Mouse (Mus musculus) embryonic facial prominence, embryonic 11.5 days (tissue): ENCODE results near the gene Stk39. TPM values are rescaled to one million over a fixed set of nuclear protein-coding genes. Genes with fewer than 3 reads are reported as not detected.

Experiments
- ATAC-seq: fragments of 200-750 bp; cut with Nextera tagmentation; replicated peaks from 2 replicates; pipeline ENCODE4 v1.8.0; 2017; ENCODE audit warnings: low read depth; ENCODE audit not compliant: insufficient number of reproducible peaks, low FRiP score, low TSS enrichment
- DNase-seq: peaks from one replicate; pipeline ENCODE4 v3.0.0-alpha.2; 2015; ENCODE audit warnings: low spot score
- H3K27ac ChIP-seq: fragments of 300-500 bp; sonication (generic); replicated peaks from 2 replicates; pipeline ENCODE4 v1.5.1; 2014; ENCODE audit warnings: mild to moderate bottlenecking, low read depth, low read length, control low read depth
- H3K27me3 ChIP-seq: fragments of 300-500 bp; sonication (generic); 2 replicates; pipeline ENCODE4 v1.6.1; 2014; ENCODE audit warnings: mild to moderate bottlenecking, low read length, moderate library complexity, mixed read lengths; ENCODE audit not compliant: control insufficient read depth, insufficient read depth
- H3K36me3 ChIP-seq: fragments of 300-500 bp; sonication (generic); replicated peaks from 2 replicates; pipeline ENCODE4 v1.6.1; 2014; ENCODE audit warnings: low read depth, mild to moderate bottlenecking, low read length, moderate library complexity, mixed read lengths; ENCODE audit not compliant: control insufficient read depth, insufficient read depth
- H3K4me1 ChIP-seq: fragments of 300-500 bp; sonication (generic); 2 replicates; pipeline ENCODE4 v1.6.1; 2014; ENCODE audit warnings: low read length, mixed read lengths; ENCODE audit not compliant: control insufficient read depth, insufficient read depth
- H3K4me2 ChIP-seq: fragments of 300-500 bp; sonication (generic); 2 replicates; pipeline ENCODE4 v1.6.1; 2014; ENCODE audit warnings: low read depth, mild to moderate bottlenecking, control low read depth, low read length, moderate library complexity
- H3K4me3 ChIP-seq: fragments of 300-500 bp; sonication (generic); 2 replicates; pipeline ENCODE4 v1.5.1; 2014; ENCODE audit warnings: low read depth, low read length, control low read depth
- H3K9ac ChIP-seq: fragments of 300-500 bp; sonication (generic); replicated peaks from 2 replicates; pipeline ENCODE4 v1.6.1; 2014; ENCODE audit warnings: mild to moderate bottlenecking, control low read depth, low read length
- H3K9me3 ChIP-seq: fragments of 300-500 bp; sonication (generic); replicated peaks from 2 replicates; pipeline ENCODE4 v1.6.1; 2016; ENCODE audit warnings: mild to moderate bottlenecking, low read length, inconsistent platforms, mixed read lengths; ENCODE audit not compliant: control insufficient read depth
- WGBS: fragments of 180-500 bp; shearing (Covaris S2); extraction: QIAGEN DNeasy Blood & Tissue Kit; methylation state at CpG from one replicate; pipeline ENCODE4 v1.1.7; 2014; 5-methylcytosine and 5-hydroxymethylcytosine counted together
- polyA plus RNA-seq: library from polyadenylated mRNA; unstranded; fragments of >200 nt; fragmentation: Nextera tagmentation; extraction: Ambion mirVana; gene quantifications from 2 replicates; pipeline ENCODE4 v1.2.1, GENCODE M21; 2014

The Stk39 gene
- polyA plus RNA-seq, 1 experiment from 2014 or later, result 26.9 TPM

- H3K4me3 ChIP-seq, result no peak overlapping the region
- H3K4me1 ChIP-seq, result no peaks in the 10 kb centered on the region
- no peaks in the 10 kb centered on the region for H3K27me3 ChIP-seq
- H3K9ac ChIP-seq, result no peak overlapping the region
- 77% methylated on average over 2 of the region's 2 CpGs for WGBS
- DNase-seq, result no peak
- H3K36me3 ChIP-seq, result no peaks in the 10 kb centered on the region
- H3K27ac ChIP-seq, result no peak overlapping the region
- no peak overlapping the region for H3K4me2 ChIP-seq
- ATAC-seq, result no peak
- no peaks in the 10 kb centered on the region for H3K9me3 ChIP-seq
Observed at GRCm38 (mm10) chr2:68296743-68297142, 175.3 kb downstream of the Stk39 start.

GRCm38 (mm10) chr2:68292539-68293320 lies 179.3 kb downstream of the Stk39 start:
- DNase-seq (no peak), ATAC-seq (no peak)
- H3K9me3 ChIP-seq, result no peaks in the 10 kb centered on the region
- 82% methylated on average over 16 of the region's 16 CpGs for WGBS
- H3K4me1 ChIP-seq, result no peaks in the 10 kb centered on the region
- no peak overlapping the region for H3K4me2 ChIP-seq
- no peak overlapping the region for H3K9ac ChIP-seq
- no peaks in the 10 kb centered on the region for H3K27me3 ChIP-seq
- H3K4me3 ChIP-seq, result no peak overlapping the region
- H3K36me3 ChIP-seq, result no peaks in the 10 kb centered on the region
- H3K27ac ChIP-seq, result no peak overlapping the region

GRCm38 (mm10) chr2:68291895-68292294 lies 180.2 kb downstream of the Stk39 start:
- no peaks in the 10 kb centered on the region for H3K4me1 ChIP-seq
- no peak overlapping the region for H3K9ac ChIP-seq
- H3K4me3 ChIP-seq, result no peak overlapping the region
- DNase-seq, result no peak
- no peaks in the 10 kb centered on the region for H3K27me3 ChIP-seq
- no peak overlapping the region for H3K27ac ChIP-seq
- no peak overlapping the region for H3K4me2 ChIP-seq
- ATAC-seq, result no peak
- 61% methylated on average over 5 of the region's 5 CpGs for WGBS
- no peaks in the 10 kb centered on the region for H3K9me3 ChIP-seq
- H3K36me3 ChIP-seq, result no peaks in the 10 kb centered on the region

- no peaks in the 10 kb centered on the region for H3K4me1 ChIP-seq
- H3K9me3 ChIP-seq, result no peaks in the 10 kb centered on the region
- H3K36me3 ChIP-seq, result no peaks in the 10 kb centered on the region
- H3K9ac ChIP-seq, result no peak overlapping the region
- no peak for DNase-seq
- 67% methylated on average over 4 of the region's 4 CpGs for WGBS
- no peak for ATAC-seq
- H3K27me3 ChIP-seq, result no peaks in the 10 kb centered on the region
- H3K4me2 ChIP-seq, result no peak overlapping the region
- no peak overlapping the region for H3K4me3 ChIP-seq
- no peak overlapping the region for H3K27ac ChIP-seq
Observed at GRCm38 (mm10) chr2:68289961-68290360, 182.1 kb downstream of the Stk39 start.

GRCm38 (mm10) chr2:68289177-68289576 lies 182.9 kb downstream of the Stk39 start:
- Histone ChIP-seq H3K4me1 (no peaks in the 10 kb centered on the region), H3K4me3 (no peak overlapping the region), H3K27me3 (no peaks in the 10 kb centered on the region), H3K27ac (no peak overlapping the region), H3K4me2 (no peak overlapping the region), H3K9me3 (no peaks in the 10 kb centered on the region), H3K36me3 (no peaks in the 10 kb centered on the region), H3K9ac (no peak overlapping the region)
- DNase-seq, result no peak
- no peak for ATAC-seq
- whole genome bisulfite sequencing, result 72% methylated on average over 10 of the region's 10 CpGs

GRCm38 (mm10) chr2:68288106-68288505 lies 184.0 kb downstream of the Stk39 start:
- Histone ChIP-seq H3K27ac (no peak overlapping the region), H3K4me3 (no peak overlapping the region), H3K4me2 (no peak overlapping the region), H3K9ac (no peak overlapping the region), H3K36me3 (no peaks in the 10 kb centered on the region), H3K27me3 (no peaks in the 10 kb centered on the region), H3K4me1 (no peaks in the 10 kb centered on the region), H3K9me3 (no peaks in the 10 kb centered on the region)
- ATAC-seq, result no peak
- DNase-seq, result no peak
- WGBS, result 91% methylated on average over 10 of the region's 10 CpGs

- no peaks in the 10 kb centered on the region for H3K36me3 ChIP-seq
- H3K4me3 ChIP-seq, result no peak overlapping the region
- H3K9me3 ChIP-seq, result no peaks in the 10 kb centered on the region
- no peak overlapping the region for H3K9ac ChIP-seq
- 84% methylated on average over 2 of the region's 2 CpGs for WGBS
- no peak overlapping the region for H3K27ac ChIP-seq
- no peaks in the 10 kb centered on the region for H3K4me1 ChIP-seq
- no peak for DNase-seq
- no peak for ATAC-seq
- H3K4me2 ChIP-seq, result no peak overlapping the region
- no peaks in the 10 kb centered on the region for H3K27me3 ChIP-seq
Observed at GRCm38 (mm10) chr2:68284391-68284790, 187.7 kb downstream of the Stk39 start.

- Histone ChIP-seq H3K9ac (no peak overlapping the region), H3K4me3 (no peak overlapping the region), H3K36me3 (no peaks in the 10 kb centered on the region), H3K27ac (no peak overlapping the region), H3K9me3 (no peaks in the 10 kb centered on the region), H3K27me3 (no peaks in the 10 kb centered on the region), H3K4me1 (no peaks in the 10 kb centered on the region), H3K4me2 (no peak overlapping the region)
- WGBS, result 92% methylated on average over 6 of the region's 6 CpGs
- ATAC-seq (no peak), DNase-seq (no peak)
Observed at GRCm38 (mm10) chr2:68283021-68283548, 189.0 kb downstream of the Stk39 start.
